Mouse (Mus musculus): ENCODE results near the gene Tpbgl.

DNA sequence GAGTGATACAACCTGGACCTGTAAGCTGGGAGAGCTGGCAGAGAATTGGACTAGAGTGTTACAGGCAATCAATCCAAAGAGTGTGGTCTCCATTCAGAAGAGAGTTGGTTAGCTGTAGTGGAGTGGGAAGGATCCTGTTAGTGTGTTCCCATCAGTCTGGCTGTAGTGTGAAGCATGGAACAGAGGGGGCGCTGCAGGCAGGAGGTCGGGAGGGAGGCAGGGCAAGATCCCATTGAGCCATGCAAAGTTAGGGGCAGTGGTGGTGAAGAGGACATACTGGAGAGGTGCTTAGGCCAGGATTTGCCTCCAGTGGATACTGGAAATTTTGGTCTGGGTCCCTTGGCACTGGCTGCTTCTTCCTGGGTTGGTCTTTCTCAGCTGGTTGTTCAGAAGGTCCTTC, 8.6 kb downstream of the Tpbgl start:
- TF ChIP-seq CTCF (conservative IDR thresholded peaks at IDR 0.05; ENCODE audit: insufficient read depth, insufficient read length, low read depth, low read length) (no peak), POLR2A (IDR thresholded peaks at IDR 0.05; ENCODE audit: low read depth, low read length) (no peak)

Data from kidney, adult 2 months (tissue).